Mouse (Mus musculus): Measurements from ENCODE around the gene Arpp19.

DNA sequence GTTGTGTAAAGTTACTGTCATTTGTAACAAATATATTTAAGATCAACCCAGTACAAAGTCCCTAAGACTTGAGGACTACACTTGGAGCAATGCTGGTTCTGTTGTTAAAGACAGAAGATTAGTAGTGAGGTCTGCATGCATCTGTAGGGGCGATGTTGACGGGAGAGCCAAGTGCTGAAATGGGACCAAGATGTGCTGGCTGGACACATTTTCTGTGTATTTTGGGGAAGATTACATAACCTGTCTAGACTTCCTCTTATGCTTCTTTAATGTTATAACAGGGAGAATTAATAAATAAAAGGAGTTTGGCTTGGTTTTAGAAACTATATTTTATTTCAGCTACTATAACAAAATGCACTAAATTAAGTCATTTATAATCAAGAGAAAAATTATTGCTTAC is 47.4 kb upstream of the Arpp19 start:
- TF ChIP-seq CTCF (IDR thresholded peaks at IDR 0.05; ENCODE audit: extremely low read depth, insufficient read depth, low read length) (no peak), POLR2A (IDR thresholded peaks at IDR 0.05; ENCODE audit: extremely low read depth, insufficient read depth, low read length) (no peak)

All from cortical plate, adult 2 months (tissue).